Mouse (Mus musculus) C2C12 (cell line): ENCODE measurements at regions not wholly inside any gene's neighbourhood (a gene's known extent, or its start where the extent isn't known, plus 50 kb on each side); places are given as distances from the start of the nearest gene placed in this dataset.

Source experiments
- H3K27me3 ChIP-seq: one replicate; pipeline ENCODE4 v1.6.1; 2011; ENCODE audit not compliant: control insufficient read depth, insufficient read depth, insufficient read length
- H3K36me3 ChIP-seq: one replicate; pipeline ENCODE4 v1.6.1; 2011; ENCODE audit not compliant: control insufficient read depth, insufficient read depth
- H3K4me3 ChIP-seq: one replicate; pipeline ENCODE4 v1.5.1; 2011; ENCODE audit warnings: mild to moderate bottlenecking, control low read depth; ENCODE audit not compliant: poor library complexity, insufficient read depth, severe bottlenecking
- H3K79me2 ChIP-seq: one replicate; pipeline ENCODE4 v1.6.1; 2011; ENCODE audit not compliant: control insufficient read depth, insufficient read depth
- H3K79me3 ChIP-seq: one replicate; pipeline ENCODE4 v1.6.1; 2011; ENCODE audit warnings: low read depth, control low read depth
- H3ac ChIP-seq: one replicate; pipeline ENCODE3; 2011; ENCODE audit warnings: low read depth; ENCODE audit not compliant: control insufficient read depth, insufficient read length
- CEBPB ChIP-seq: IDR thresholded peaks from one replicate; pipeline ENCODE4 v1.6.1; 2011; ENCODE audit warnings: low read depth, mild to moderate bottlenecking, control low read depth, moderate library complexity
- CTCF ChIP-seq: IDR thresholded peaks from one replicate; pipeline ENCODE4 v1.5.1; 2011; ENCODE audit not compliant: control insufficient read depth, insufficient read depth, insufficient read length
- FOSL1 ChIP-seq: IDR thresholded peaks from one replicate; pipeline ENCODE4 v1.8.0; 2011; ENCODE audit warnings: mild to moderate bottlenecking, low read length; ENCODE audit not compliant: poor library complexity, insufficient read depth, severe bottlenecking
- MAX ChIP-seq: IDR thresholded peaks from one replicate; pipeline ENCODE4 v1.6.1; 2011; ENCODE audit warnings: mild to moderate bottlenecking, control low read depth
- MYOD1 ChIP-seq: IDR thresholded peaks from one replicate; pipeline ENCODE4 v1.6.1; 2011; ENCODE audit warnings: low read depth; ENCODE audit not compliant: control insufficient read depth, insufficient read length
- MYOG ChIP-seq: IDR thresholded peaks from one replicate; pipeline ENCODE4 v1.6.1; 2011; ENCODE audit not compliant: control insufficient read depth, insufficient read length; ENCODE audit errors: extremely low read depth
- USF1 ChIP-seq: IDR thresholded peaks from one replicate; pipeline ENCODE4 v1.6.1; 2011; ENCODE audit warnings: low read depth, mild to moderate bottlenecking, control low read depth, moderate library complexity

DNA sequence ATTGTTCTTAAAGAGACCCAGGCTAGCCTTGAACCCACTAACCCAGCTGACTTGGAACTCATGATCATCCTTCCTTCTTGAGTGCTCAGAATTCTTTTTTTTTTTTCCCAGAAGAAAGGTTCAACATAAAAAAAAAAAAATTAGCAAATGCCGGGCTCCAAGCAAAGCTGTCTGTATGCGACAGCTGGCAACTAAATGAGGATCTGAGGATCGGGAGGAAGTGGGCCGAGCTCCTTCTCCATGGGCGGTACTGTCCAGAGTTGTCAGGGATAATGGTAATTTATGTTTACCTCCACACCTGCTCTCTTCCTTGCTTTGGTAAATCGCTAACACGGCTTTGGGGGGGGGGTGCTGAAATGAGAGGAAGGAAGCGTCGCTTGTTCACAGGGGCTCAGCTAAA, 2429.9 kb upstream of the 5930422O12Rik start:
- Histone ChIP-seq H3ac (no peak overlapping the region), H3K36me3 (no peaks in the 10 kb centered on the region), H3K79me3 (no peaks in the 10 kb centered on the region), H3K79me2 (no peaks in the 10 kb centered on the region), H3K27me3 (no peaks in the 10 kb centered on the region), H3K4me3 (no peak overlapping the region)
- no peak for TF ChIP-seq MYOG
- no peak for TF ChIP-seq FOSL1
- no peak for TF ChIP-seq CTCF
- no peak for TF ChIP-seq USF1
- TF ChIP-seq MYOD1, result no peak
- TF ChIP-seq CEBPB, result no peak
- TF ChIP-seq MAX, result no peak

DNA sequence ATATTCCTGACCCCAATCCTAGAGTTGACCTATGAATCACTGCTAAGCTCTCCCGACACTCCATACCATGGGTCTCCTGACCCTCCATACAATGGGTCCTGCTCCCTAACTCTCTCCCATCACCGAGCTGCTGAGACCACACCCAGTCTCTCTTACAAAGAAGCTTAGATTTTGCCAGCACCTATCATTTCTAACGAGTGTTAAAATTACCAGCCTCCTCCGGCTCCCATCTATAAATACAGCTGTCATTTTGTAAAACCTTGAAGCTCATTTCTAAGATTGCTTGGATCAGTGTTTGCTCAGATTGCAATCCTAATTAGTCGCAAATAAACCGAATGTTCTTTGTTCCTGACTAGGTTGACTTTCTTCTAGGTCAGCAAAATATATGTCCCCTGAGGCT, 2428.4 kb upstream of the 5930422O12Rik start:
- TF ChIP-seq FOSL1, result no peak
- TF ChIP-seq CTCF, result no peak
- no peak for TF ChIP-seq MYOG
- TF ChIP-seq MAX, result no peak
- no peak for TF ChIP-seq MYOD1
- no peak for TF ChIP-seq CEBPB
- TF ChIP-seq USF1, result no peak
- H3K36me3 ChIP-seq, result no peaks in the 10 kb centered on the region

DNA sequence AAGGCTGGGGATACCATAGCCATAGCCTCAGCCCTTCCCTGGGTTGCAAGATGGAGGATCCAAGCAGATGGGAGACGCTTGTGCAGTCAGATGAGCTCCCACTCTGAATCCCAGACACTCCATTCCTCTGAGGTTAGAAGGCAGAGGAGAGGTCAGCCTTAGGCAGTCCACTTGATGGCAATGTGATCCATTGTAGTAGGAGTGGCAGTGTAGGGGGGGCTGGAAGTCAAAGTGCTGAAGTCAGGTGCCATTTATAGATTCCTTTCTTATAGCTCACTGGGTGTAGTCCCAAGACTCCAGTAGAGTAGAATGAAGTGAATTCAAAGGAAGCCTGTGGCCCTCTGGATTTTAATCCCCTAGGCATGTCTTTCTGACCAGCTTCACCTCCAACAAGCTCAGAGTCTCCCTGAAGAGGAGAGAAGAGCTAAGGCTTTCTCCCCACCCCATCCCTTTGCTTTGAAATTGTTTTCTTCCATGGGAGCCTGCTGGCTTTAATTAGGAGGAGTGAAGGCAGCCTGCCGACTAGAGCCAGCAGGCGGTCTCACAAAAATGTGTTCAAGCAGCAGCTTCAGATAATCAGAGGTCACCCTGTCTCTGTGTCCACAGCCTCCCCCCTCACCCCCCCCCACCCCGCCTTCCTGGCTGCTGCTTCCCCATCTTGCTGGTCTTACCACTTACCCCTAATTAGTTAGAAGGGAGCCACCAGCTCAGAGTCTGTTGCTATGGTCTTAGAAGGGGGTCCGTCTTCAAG, 2426.4 kb upstream of the 5930422O12Rik start:
- no peaks in the 10 kb centered on the region for H3K79me3 ChIP-seq
- no peak overlapping the region for H3K4me3 ChIP-seq
- no peak for TF ChIP-seq CTCF
- TF ChIP-seq USF1, result no peak
- TF ChIP-seq MYOG, result no peak
- TF ChIP-seq MAX, result no peak
- TF ChIP-seq CEBPB, result no peak
- no peak for TF ChIP-seq MYOD1
- no peak for TF ChIP-seq FOSL1
- H3K36me3 ChIP-seq, result no peaks in the 10 kb centered on the region
- no peaks in the 10 kb centered on the region for H3K79me2 ChIP-seq
- no peak overlapping the region for H3ac ChIP-seq
- H3K27me3 ChIP-seq, result no peaks in the 10 kb centered on the region

More for the DNA sequence above, 2428.4 kb upstream of the 5930422O12Rik start:
- Histone ChIP-seq H3K4me3 (no peak overlapping the region), H3K79me3 (no peaks in the 10 kb centered on the region), H3ac (no peak overlapping the region), H3K27me3 (no peaks in the 10 kb centered on the region), H3K79me2 (no peaks in the 10 kb centered on the region)

DNA sequence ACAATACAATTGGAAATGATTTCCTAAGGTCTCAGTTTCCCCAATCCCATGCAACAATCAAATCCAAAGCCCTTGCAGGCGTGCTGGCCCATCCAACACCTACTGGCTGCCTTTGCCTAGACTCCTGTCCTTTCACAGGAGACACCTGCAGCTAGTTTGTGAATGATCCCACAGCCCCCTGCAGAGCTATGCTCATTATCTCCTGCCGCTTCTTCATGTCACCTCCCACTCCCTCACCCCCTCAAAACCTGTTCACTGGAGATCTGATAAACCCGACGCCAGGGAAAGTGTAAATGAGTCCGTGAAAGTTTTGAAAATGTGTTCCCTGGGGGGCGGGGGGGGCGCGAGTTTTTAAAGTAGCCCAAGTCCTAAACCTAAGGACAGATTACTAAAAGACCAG, 2420.2 kb upstream of the 5930422O12Rik start:
- TF ChIP-seq MYOG (no peak), FOSL1 (no peak), MYOD1 (no peak), CEBPB (no peak)
- Histone ChIP-seq H3K79me2 (no peaks in the 10 kb centered on the region), H3K4me3 (no peak overlapping the region), H3K36me3 (no peaks in the 10 kb centered on the region), H3K27me3 (no peaks in the 10 kb centered on the region), H3ac (no peak overlapping the region), H3K79me3 (no peaks in the 10 kb centered on the region)

DNA sequence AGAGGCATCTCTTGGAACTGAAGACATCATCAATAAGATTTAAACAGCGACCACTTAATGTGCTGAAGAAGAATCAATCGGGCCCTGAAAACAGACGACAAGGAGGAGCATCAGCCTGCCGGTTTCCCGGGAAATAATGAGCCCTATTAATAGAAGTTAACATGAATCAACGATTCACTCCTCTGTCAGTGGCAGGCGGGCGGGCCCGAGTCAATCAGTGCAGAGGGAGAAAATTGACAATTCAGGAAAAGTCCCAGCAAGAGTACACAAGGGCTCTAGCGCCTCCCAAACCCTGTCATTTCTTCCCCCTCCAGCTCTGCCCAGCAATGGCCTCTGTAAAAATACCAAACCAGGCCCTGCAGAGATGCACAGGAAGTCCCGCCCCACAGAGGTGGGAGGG, 2416.4 kb upstream of the 5930422O12Rik start:
- Histone ChIP-seq H3K27me3 (no peaks in the 10 kb centered on the region), H3K79me2 (no peaks in the 10 kb centered on the region), H3ac (no peak overlapping the region), H3K36me3 (no peaks in the 10 kb centered on the region), H3K79me3 (no peaks in the 10 kb centered on the region), H3K4me3 (no peak overlapping the region)
- TF ChIP-seq FOSL1, result no peak
- no peak for TF ChIP-seq CTCF

DNA sequence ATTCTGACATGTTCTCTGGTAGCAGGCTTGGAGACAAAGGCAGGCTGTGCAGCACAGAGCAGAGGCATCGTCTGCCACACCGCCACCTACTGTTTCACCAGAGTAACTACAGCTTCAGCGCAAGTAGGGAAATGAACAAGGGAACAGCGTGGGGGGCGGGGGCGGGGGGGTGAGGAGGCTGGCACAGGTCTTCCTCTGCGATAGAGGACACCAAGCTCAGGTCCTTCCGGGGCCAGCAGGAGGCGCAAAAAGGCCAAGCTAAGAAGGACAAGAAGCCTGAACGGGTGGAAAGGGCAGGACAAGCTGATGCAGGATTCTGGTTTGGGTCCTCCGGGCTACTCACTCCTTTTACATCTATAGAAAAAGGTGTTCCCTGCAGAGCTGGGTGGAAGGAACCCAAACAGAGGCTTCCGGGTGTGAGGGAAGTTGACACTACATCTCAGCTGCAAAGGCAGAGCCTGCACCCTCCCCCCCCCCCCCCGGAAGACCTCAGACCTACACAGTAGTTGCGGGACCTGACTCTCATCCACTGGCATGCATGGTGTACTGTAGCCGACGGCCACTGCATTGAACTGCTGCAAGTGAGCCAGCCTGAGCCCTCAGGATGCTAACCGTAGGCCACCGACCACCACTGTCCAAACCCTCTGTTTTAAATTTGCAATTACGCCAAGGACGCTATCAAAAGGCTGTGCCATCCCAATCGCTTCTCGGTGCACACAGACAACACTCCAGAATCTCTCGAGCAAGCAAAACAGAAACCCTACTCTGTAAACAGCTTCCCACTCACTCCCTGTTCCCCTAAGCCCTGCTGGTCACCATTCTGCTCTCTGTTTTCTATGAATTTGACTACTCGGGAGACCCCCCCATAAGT, 2396.6 kb upstream of the 5930422O12Rik start:
- H3K79me2 ChIP-seq, result no peaks in the 10 kb centered on the region
- TF ChIP-seq MYOG (no peak), FOSL1 (no peak), USF1 (no peak), CTCF (peak; percentile 68), MYOD1 (no peak), CEBPB (no peak)
- H3K4me3 ChIP-seq, result no peak overlapping the region
- no peaks in the 10 kb centered on the region for H3K36me3 ChIP-seq
- H3K27me3 ChIP-seq, result no peaks in the 10 kb centered on the region
- H3K79me3 ChIP-seq, result no peaks in the 10 kb centered on the region
- no peak overlapping the region for H3ac ChIP-seq
